In genomic region chr10:58255213-58255892, GRCm38 (mm10) we compare ENCODE assay signal across 1 mouse cellular context.
TF ChIP-seq lines count a peak whose summit lies in the region.

Gcc2 (plus strand) TSS chr10:58255497.

TF ChIP-seq in MEL, 35 proteins besides CTCF, POLR2A, EP300 and RAD21 (continued from another document):
- TF ChIP-seq SMC3 (IDR thresholded peaks at IDR 0.05; ENCODE audit: low read depth, low read length), result no peak
- no peak for TF ChIP-seq TAL1 (IDR thresholded peaks at IDR 0.05; ENCODE audit: low read length)
- TF ChIP-seq TBP (IDR thresholded peaks at IDR 0.05; ENCODE audit: low read depth, low read length), result peak; percentile 71
- peak; percentile 89 for TF ChIP-seq HCFC1 (IDR thresholded peaks at IDR 0.05; ENCODE audit: low read depth, low read length)
- TF ChIP-seq CHD1 (IDR thresholded peaks at IDR 0.05; ENCODE audit: low read depth, low read length), result no peak; the same call in 1 of the 2 replicates
